Comparison of ENCODE assay signal across 24 mouse cellular contexts in genomic region chr3:71562901-71563300, GRCm38 (mm10).
"Had no signal": no experiment of that assay in that cellular context is flagged by ENCODE, and none has a peak within 500 bp of the region (broad histone marks: within the 10 kb centered on the region; RNA-seq: fewer than 3 reads in every experiment).

No protein-coding gene starts in this region.

- H3K4me3 ChIP-seq: kidney, embryonic 15.5 days; limb, embryonic 10.5 days; limb, embryonic 13.5 days; liver, embryonic 12.5 days; liver, embryonic 15.5 days; lung, embryonic 15.5 days; midbrain, embryonic 10.5 days; neural tube, embryonic 13.5 days; stomach, embryonic 15.5 days had no signal

- H3K36me3 ChIP-seq: kidney, embryonic 15.5 days; limb, embryonic 10.5 days; limb, embryonic 13.5 days; liver, embryonic 12.5 days; liver, embryonic 15.5 days; lung, embryonic 15.5 days; midbrain, embryonic 10.5 days; neural tube, embryonic 13.5 days; stomach, embryonic 15.5 days had no signal

- H3K27me3 ChIP-seq: kidney, embryonic 15.5 days; limb, embryonic 13.5 days; liver, embryonic 12.5 days; liver, embryonic 15.5 days; lung, embryonic 15.5 days; megakaryocyte, embryonic 14.5 days; neural tube, embryonic 13.5 days; stomach, embryonic 15.5 days had no signal

- H3K4me1 ChIP-seq: kidney, embryonic 15.5 days; limb, embryonic 10.5 days; limb, embryonic 13.5 days; liver, embryonic 12.5 days; liver, embryonic 15.5 days; lung, embryonic 15.5 days; megakaryocyte, embryonic 14.5 days; midbrain, embryonic 10.5 days; neural tube, embryonic 13.5 days; stomach, embryonic 15.5 days had no signal

- DNase-seq: kidney, adult 8-10 months; kidney, postnatal 10 days; kidney, postnatal 36 days; layer of hippocampus, adult 9-11 months; liver; lung, adult 18-20 months; lung, postnatal 10 days; lung, postnatal 36 days; midbrain, embryonic 14.5 days; retina, postnatal 1 day; right cerebral cortex, postnatal 25 days; spleen, adult 18-20 months; thymus, adult 18-20 months; thymus, postnatal 36 days had no signal

- H3K9me3 ChIP-seq: kidney, embryonic 15.5 days; limb, embryonic 10.5 days; limb, embryonic 13.5 days; liver, embryonic 12.5 days; liver, embryonic 15.5 days; lung, embryonic 15.5 days; megakaryocyte, embryonic 14.5 days; midbrain, embryonic 10.5 days; neural tube, embryonic 13.5 days; stomach, embryonic 15.5 days had no signal

- H3K4me2 ChIP-seq: kidney, embryonic 15.5 days; limb, embryonic 13.5 days; liver, embryonic 12.5 days; liver, embryonic 15.5 days; lung, embryonic 15.5 days; neural tube, embryonic 13.5 days; stomach, embryonic 15.5 days had no signal

- H3K9ac ChIP-seq: kidney, embryonic 15.5 days; limb, embryonic 13.5 days; liver, embryonic 12.5 days; liver, embryonic 15.5 days; lung, embryonic 15.5 days; neural tube, embryonic 13.5 days; stomach, embryonic 15.5 days had no signal

- ATAC-seq: liver, embryonic 12.5 days had no signal

- H3K27ac ChIP-seq: kidney, embryonic 15.5 days; limb, embryonic 10.5 days; limb, embryonic 13.5 days; liver, embryonic 12.5 days; liver, embryonic 15.5 days; lung, embryonic 15.5 days; midbrain, embryonic 10.5 days; neural tube, embryonic 13.5 days; stomach, embryonic 15.5 days had no signal
